In genomic region chr2:91180706-91181105, GRCm38 (mm10) we compare ENCODE assay signal across 14 mouse cellular contexts. TPM values are rescaled to one million over a fixed set of nuclear protein-coding genes. Genes with fewer than 3 reads are reported as not detected.
DNase-seq lines count a peak whose midpoint lies in the region; ATAC-seq lines count a peak whose summit lies in the region.
"Had no signal": no experiment of that assay in that cellular context is flagged by ENCODE, and none has a peak within 500 bp of the region (broad histone marks: within the 10 kb centered on the region; RNA-seq: fewer than 3 reads in every experiment).

No protein-coding gene starts in this region.

- ATAC-seq in cerebellum, adult (ENCODE audit: insufficient number of reproducible peaks, low FRiP score, low TSS enrichment): no peak
- no peak for ATAC-seq in midbrain, embryonic 13.5 days
- no peak for ATAC-seq in midbrain, embryonic 14.5 days (ENCODE audit: low FRiP score, low TSS enrichment)

- H3K9ac ChIP-seq in midbrain, embryonic 13.5 days (replicated peaks): peak overlapping the region; percentile 89
- no peak overlapping the region; the same call in 1 of the 2 replicates for H3K9ac ChIP-seq in midbrain, embryonic 14.5 days (replicated peaks; ENCODE audit: low read length)
- H3K9ac ChIP-seq: lung, embryonic 15.5 days; stomach, embryonic 15.5 days had no signal

- H3K9me3 ChIP-seq in midbrain, embryonic 13.5 days: no peaks in the 10 kb centered on the region
- H3K9me3 ChIP-seq in midbrain, embryonic 10.5 days (replicated peaks): no peaks in the 10 kb centered on the region
- no peaks in the 10 kb centered on the region for H3K9me3 ChIP-seq in midbrain, embryonic 14.5 days (ENCODE audit: control insufficient read depth, low read length)
- H3K9me3 ChIP-seq: lung, embryonic 15.5 days; stomach, embryonic 15.5 days had no signal

- H3K4me1 ChIP-seq in midbrain, embryonic 13.5 days (replicated peaks): peaks cover 29% of the 10 kb centered on the region
- H3K4me1 ChIP-seq in midbrain, embryonic 10.5 days: peaks cover 25% of the 10 kb centered on the region
- H3K4me1 ChIP-seq in midbrain, embryonic 14.5 days (ENCODE audit: control insufficient read depth, insufficient read depth, low read length): peaks cover 23% of the 10 kb centered on the region

- H3K27ac ChIP-seq in midbrain, embryonic 13.5 days: no peak overlapping the region
- no peak overlapping the region for H3K27ac ChIP-seq in midbrain, embryonic 10.5 days (replicated peaks)
- H3K27ac ChIP-seq in midbrain, embryonic 14.5 days (replicated peaks; ENCODE audit: low read depth, low read length): no peak overlapping the region
- H3K27ac ChIP-seq: lung, embryonic 15.5 days; stomach, embryonic 15.5 days had no signal

- 68% methylated on average over 5 of the region's 5 CpGs for WGBS in midbrain, embryonic 13.5 days
- whole genome bisulfite sequencing in midbrain, embryonic 10.5 days: 77% methylated on average over 5 of the region's 5 CpGs
- WGBS in midbrain, embryonic 14.5 days: 67% methylated on average over 5 of the region's 5 CpGs

- H3K27me3 ChIP-seq in midbrain, embryonic 13.5 days: no peaks in the 10 kb centered on the region
- H3K27me3 ChIP-seq in midbrain, embryonic 10.5 days (ENCODE audit: low read depth, poor library complexity, severe bottlenecking): no peaks in the 10 kb centered on the region
- no peaks in the 10 kb centered on the region for H3K27me3 ChIP-seq in midbrain, embryonic 14.5 days (ENCODE audit: control insufficient read depth, insufficient read depth, low read length)
- H3K27me3 ChIP-seq: lung, embryonic 15.5 days; stomach, embryonic 15.5 days had no signal

- H3K4me2 ChIP-seq in midbrain, embryonic 13.5 days (replicated peaks): peak overlapping the region; percentile 66
- H3K4me2 ChIP-seq in midbrain, embryonic 14.5 days (ENCODE audit: low read length): peak overlapping the region; percentile 74
- H3K4me2 ChIP-seq: lung, embryonic 15.5 days; stomach, embryonic 15.5 days had no signal

- DNase-seq in cerebellum, adult 11-12 months: peak; percentile 47
- DNase-seq in midbrain, embryonic 10.5 days (ENCODE audit: low spot score): no peak
- no peak for DNase-seq in midbrain, embryonic 14.5 days
- no peak for DNase-seq in thymus, postnatal 4 days
- no peak for DNase-seq in heart, adult 18-20 months
- no peak for DNase-seq in thymus, adult 18-20 months
- DNase-seq: adrenal gland, adult 2 months; kidney, postnatal 36 days; liver had no signal

- H3K4me3 ChIP-seq in midbrain, embryonic 13.5 days (replicated peaks): 0 out of 2 replicates have a peak overlapping the region, but pooled peaks have one; percentile 88
- no peak overlapping the region for H3K4me3 ChIP-seq in midbrain, embryonic 10.5 days
- no peak overlapping the region for H3K4me3 ChIP-seq in midbrain, embryonic 14.5 days (replicated peaks; ENCODE audit: low read depth, low read length)
- H3K4me3 ChIP-seq: lung, embryonic 15.5 days; stomach, embryonic 15.5 days had no signal

- peaks cover 29% of the 10 kb centered on the region for H3K36me3 ChIP-seq in midbrain, embryonic 13.5 days
- H3K36me3 ChIP-seq in midbrain, embryonic 10.5 days: peaks cover 29% of the 10 kb centered on the region
- H3K36me3 ChIP-seq in midbrain, embryonic 14.5 days (ENCODE audit: control insufficient read depth, insufficient read depth, low read length): peaks cover 30% of the 10 kb centered on the region

RNA-seq across cellular contexts. Expression of gene Madd, which starts 2.9 kb away (rescaled TPM):
- 56.0 and 58.0 TPM in 2 replicates for polyA plus RNA-seq in midbrain, embryonic 13.5 days (2015; fragmentation: Nextera tagmentation; extraction: Ambion mirVana)
- polyA plus RNA-seq in midbrain, embryonic 10.5 days (2016; fragmentation: Nextera tagmentation; extraction: Ambion mirVana): 16.9 and 21.2 TPM in 2 replicates
- polyA plus RNA-seq in midbrain, embryonic 14.5 days (2014; fragmentation: Nextera tagmentation; extraction: Ambion mirVana): 43.3 and 56.3 TPM in 2 replicates
- 1 to 10 TPM; 6.0 to 6.1 TPM for total RNA-seq in heart, adult 18-20 months (2021)

RNA-seq across cellular contexts. Expression of gene Nr1h3, which starts 21.9 kb away (rescaled TPM):
- polyA plus RNA-seq in midbrain, embryonic 13.5 days (2015; fragmentation: Nextera tagmentation; extraction: Ambion mirVana): 1.6 and 2.1 TPM in 2 replicates
- 2.3 and 3.1 TPM in 2 replicates for polyA plus RNA-seq in midbrain, embryonic 10.5 days (2016; fragmentation: Nextera tagmentation; extraction: Ambion mirVana)
- polyA plus RNA-seq in midbrain, embryonic 14.5 days (2014; fragmentation: Nextera tagmentation; extraction: Ambion mirVana): 0.90 and 2.6 TPM in 2 replicates
- 10 to 100 TPM; 18.1 to 26.5 TPM for total RNA-seq in heart, adult 18-20 months (2021)
- total RNA-seq: megakaryocyte-erythroid progenitor cell, adult 5-6 weeks had no signal

RNA-seq across cellular contexts. Expression of gene Acp2, which starts 22.0 kb away (rescaled TPM):
- polyA plus RNA-seq in midbrain, embryonic 13.5 days (2015; fragmentation: Nextera tagmentation; extraction: Ambion mirVana): 38.3 and 42.7 TPM in 2 replicates
- polyA plus RNA-seq in midbrain, embryonic 10.5 days (2016; fragmentation: Nextera tagmentation; extraction: Ambion mirVana): 28.3 and 35.3 TPM in 2 replicates
- 33.1 and 50.8 TPM in 2 replicates for polyA plus RNA-seq in midbrain, embryonic 14.5 days (2014; fragmentation: Nextera tagmentation; extraction: Ambion mirVana)
- 10 to 100 TPM; 15.1 to 20.2 TPM for total RNA-seq in heart, adult 18-20 months (2021)

RNA-seq across cellular contexts. Expression of gene Ddb2, which starts 56.1 kb away (rescaled TPM):
- polyA plus RNA-seq in midbrain, embryonic 13.5 days (2015; fragmentation: Nextera tagmentation; extraction: Ambion mirVana): 15.1 TPM in 2 replicates
- polyA plus RNA-seq in midbrain, embryonic 10.5 days (2016; fragmentation: Nextera tagmentation; extraction: Ambion mirVana): 7.9 and 9.4 TPM in 2 replicates
- 10.6 and 14.6 TPM in 2 replicates for polyA plus RNA-seq in midbrain, embryonic 14.5 days (2014; fragmentation: Nextera tagmentation; extraction: Ambion mirVana)
- total RNA-seq in heart, adult 18-20 months (2021): 1 to 10 TPM; 2.3 to 3.4 TPM
